Mouse (Mus musculus) intestine, embryonic 14.5 days (tissue): ENCODE data around the gene Sfxn2. TPM values are rescaled to one million over a fixed set of nuclear protein-coding genes. Genes with fewer than 3 reads are reported as not detected.

ENCODE experiments used
- ATAC-seq: fragments of 200-750 bp; cut with Nextera tagmentation; replicated peaks from 2 replicates; pipeline ENCODE4 v1.8.0; 2017; ENCODE audit warnings: low read depth, moderate number of reproducible peaks, moderate TSS enrichment, moderate library complexity; ENCODE audit not compliant: low FRiP score, low TSS enrichment
- DNase-seq: peaks from one replicate; pipeline ENCODE4 v3.0.0-alpha.2; 2018; ENCODE audit warnings: low spot score
- H3K27ac ChIP-seq: fragments of 300-500 bp; sonication (generic); 2 replicates; pipeline ENCODE4 v1.5.1; 2014; ENCODE audit warnings: low read depth, mild to moderate bottlenecking, control low read depth
- H3K27me3 ChIP-seq: fragments of 300-500 bp; sonication (generic); replicated peaks from 2 replicates; pipeline ENCODE4 v1.6.1; 2014; ENCODE audit warnings: low read length, control low read depth; ENCODE audit not compliant: control insufficient read depth, insufficient read depth
- H3K36me3 ChIP-seq: fragments of 300-500 bp; sonication (generic); 2 replicates; pipeline ENCODE4 v1.6.1; 2014; ENCODE audit warnings: low read length, control low read depth; ENCODE audit not compliant: control insufficient read depth, insufficient read depth
- H3K4me1 ChIP-seq: fragments of 300-500 bp; sonication (generic); replicated peaks from 2 replicates; pipeline ENCODE4 v1.6.1; 2014; ENCODE audit warnings: low read length, control low read depth, mixed read lengths; ENCODE audit not compliant: control insufficient read depth, insufficient read depth
- H3K4me2 ChIP-seq: fragments of 300-500 bp; sonication (generic); 2 replicates; pipeline ENCODE4 v1.6.1; 2014; ENCODE audit warnings: low read length
- H3K4me3 ChIP-seq: fragments of 300-500 bp; sonication (generic); 2 replicates; pipeline ENCODE4 v1.5.1; 2014; ENCODE audit warnings: low read depth, low read length, control low read depth, mixed read lengths
- H3K9ac ChIP-seq: fragments of 300-500 bp; sonication (generic); 2 replicates; pipeline ENCODE4 v1.6.1; 2014; ENCODE audit warnings: mild to moderate bottlenecking, low read length
- H3K9me3 ChIP-seq: fragments of 300-500 bp; sonication (generic); 2 replicates; pipeline ENCODE4 v1.6.1; 2016; ENCODE audit warnings: low read length, control low read depth; ENCODE audit not compliant: control insufficient read depth
- WGBS: fragments of 180-500 bp; shearing (Covaris S2); extraction: QIAGEN DNeasy Blood & Tissue Kit; methylation state at CpG from one replicate; pipeline ENCODE4 v1.1.7; 2014; 5-methylcytosine and 5-hydroxymethylcytosine counted together
- polyA plus RNA-seq: library from polyadenylated mRNA; unstranded; fragments of >200 nt; fragmentation: Nextera tagmentation; extraction: Ambion mirVana; gene quantifications from 2 replicates; pipeline ENCODE4 v1.2.1, GENCODE M21; 2014

The Sfxn2 gene
- polyA plus RNA-seq, 1 experiment from 2014 or later = 18.2 TPM

- 9% methylated on average over 20 of the region's 20 CpGs for WGBS
- peak overlapping the region; percentile 46 for H3K4me2 ChIP-seq
- peaks cover 68% of the 10 kb centered on the region for H3K4me1 ChIP-seq
- H3K36me3 ChIP-seq = no peaks in the 10 kb centered on the region
- H3K4me3 ChIP-seq = peak overlapping the region; percentile 8; the same call in 1 of the 2 replicates
- peak overlapping the region; percentile 29; the same call in 1 of the 2 replicates for H3K9ac ChIP-seq
- 0 out of 2 replicates have a peak, but pooled peaks have one; percentile 18 for ATAC-seq
- H3K27ac ChIP-seq = no peak overlapping the region
- no peak for DNase-seq
- no peaks in the 10 kb centered on the region for H3K27me3 ChIP-seq
- no peaks in the 10 kb centered on the region for H3K9me3 ChIP-seq
Observed at GRCm38 (mm10) chr19:46528529-46529213, 44.5 kb upstream of the Sfxn2 start.

- no peak for DNase-seq
Observed at GRCm38 (mm10) chr19:46529601-46530448, 43.3 kb upstream of the Sfxn2 start.

GRCm38 (mm10) chr19:46530449-46530990 is 42.6 kb upstream of the Sfxn2 start:
- H3K36me3 ChIP-seq = no peaks in the 10 kb centered on the region
- DNase-seq = no peak
- no peaks in the 10 kb centered on the region for H3K9me3 ChIP-seq
- no peak overlapping the region for H3K4me2 ChIP-seq
- WGBS = 31% methylated on average over 8 of the region's 8 CpGs
- peaks cover 59% of the 10 kb centered on the region for H3K4me1 ChIP-seq
- ATAC-seq = no peak
- 0 out of 2 replicates have a peak overlapping the region, but pooled peaks have one; percentile 14 for H3K27ac ChIP-seq
- no peaks in the 10 kb centered on the region for H3K27me3 ChIP-seq
- no peak overlapping the region for H3K4me3 ChIP-seq
- no peak overlapping the region for H3K9ac ChIP-seq

More at GRCm38 (mm10) chr19:46529601-46530448, 43.3 kb upstream of the Sfxn2 start:
- Histone ChIP-seq H3K9ac (no peak overlapping the region), H3K4me1 (peaks cover 62% of the 10 kb centered on the region), H3K27me3 (no peaks in the 10 kb centered on the region), H3K27ac (peak overlapping the region; percentile 14; the same call in 1 of the 2 replicates), H3K9me3 (no peaks in the 10 kb centered on the region), H3K4me2 (no peak overlapping the region), H3K4me3 (no peak overlapping the region), H3K36me3 (no peaks in the 10 kb centered on the region)
- ATAC-seq = no peak
- WGBS = 31% methylated on average over 13 of the region's 13 CpGs

- peak overlapping the region; percentile 52; the same call in 1 of the 2 replicates for H3K27ac ChIP-seq
- DNase-seq = no peak
- peak overlapping the region; percentile 16 for H3K4me2 ChIP-seq
- H3K4me3 ChIP-seq = no peak overlapping the region
- 15% methylated on average over 16 of the region's 16 CpGs for WGBS
- H3K9me3 ChIP-seq = no peaks in the 10 kb centered on the region
- no peak for ATAC-seq
- H3K27me3 ChIP-seq = no peaks in the 10 kb centered on the region
- H3K4me1 ChIP-seq = peaks cover 57% of the 10 kb centered on the region
- H3K9ac ChIP-seq = no peak overlapping the region
- no peaks in the 10 kb centered on the region for H3K36me3 ChIP-seq
Observed at GRCm38 (mm10) chr19:46531071-46532030, 41.8 kb upstream of the Sfxn2 start.

- Histone ChIP-seq H3K4me1 (peaks cover 57% of the 10 kb centered on the region), H3K36me3 (no peaks in the 10 kb centered on the region), H3K9ac (no peak overlapping the region), H3K27ac (no peak overlapping the region), H3K27me3 (no peaks in the 10 kb centered on the region), H3K4me2 (no peak overlapping the region), H3K4me3 (no peak overlapping the region), H3K9me3 (no peaks in the 10 kb centered on the region)
- DNase-seq (no peak), ATAC-seq (no peak)
- WGBS = 18% methylated on average over 10 of the region's 10 CpGs
Observed at GRCm38 (mm10) chr19:46532031-46532688, 41.0 kb upstream of the Sfxn2 start.

- ATAC-seq = no peak
- Histone ChIP-seq H3K4me3 (no peak overlapping the region), H3K27ac (no peak overlapping the region), H3K9ac (no peak overlapping the region), H3K9me3 (no peaks in the 10 kb centered on the region), H3K4me2 (no peak overlapping the region), H3K27me3 (no peaks in the 10 kb centered on the region), H3K4me1 (peaks cover 54% of the 10 kb centered on the region), H3K36me3 (no peaks in the 10 kb centered on the region)
- 47% methylated on average over 4 of the region's 4 CpGs for WGBS
- no peak for DNase-seq
Observed at GRCm38 (mm10) chr19:46533066-46533465, 40.1 kb upstream of the Sfxn2 start.

- ATAC-seq (no peak), DNase-seq (no peak)
- Histone ChIP-seq H3K27ac (no peak overlapping the region), H3K27me3 (no peaks in the 10 kb centered on the region), H3K4me3 (no peak overlapping the region), H3K4me2 (no peak overlapping the region), H3K9ac (no peak overlapping the region), H3K4me1 (peaks cover 49% of the 10 kb centered on the region), H3K9me3 (no peaks in the 10 kb centered on the region), H3K36me3 (no peaks in the 10 kb centered on the region)
- WGBS = 71% methylated on average over 5 of the region's 5 CpGs
Observed at GRCm38 (mm10) chr19:46533525-46533924, 39.6 kb upstream of the Sfxn2 start.
